ENCODE assay signal across 15 mouse cellular contexts in genomic region chr4:82915576-82915975, GRCm38 (mm10). TPM values are rescaled to one million over a fixed set of nuclear protein-coding genes. Genes with fewer than 3 reads are reported as not detected.
DNase-seq lines count a peak whose midpoint lies in the region; ATAC-seq and TF ChIP-seq lines count a peak whose summit lies in the region.
"Had no signal": no experiment of that assay in that cellular context is flagged by ENCODE, and none has a peak within 500 bp of the region (broad histone marks: within the 10 kb centered on the region; RNA-seq: fewer than 3 reads in every experiment).

No protein-coding gene starts in this region.

- no peak for ATAC-seq in forebrain, embryonic 11.5 days (replicated peaks; ENCODE audit: low FRiP score)
- no peak for ATAC-seq in hindbrain, embryonic 11.5 days (ENCODE audit: low FRiP score)
- no peak for ATAC-seq in intestine, embryonic 15.5 days

- WGBS in forebrain, embryonic 11.5 days = 66% methylated on average over 7 of the region's 7 CpGs
- 66% methylated on average over 7 of the region's 7 CpGs for WGBS in hindbrain, embryonic 11.5 days
- 44% methylated on average over 7 of the region's 7 CpGs for WGBS in intestine, embryonic 15.5 days

- H3K4me2 ChIP-seq in forebrain, embryonic 11.5 days (ENCODE audit: low read depth, low read length, severe bottlenecking) = no peak overlapping the region
- no peak overlapping the region for H3K4me2 ChIP-seq in hindbrain, embryonic 11.5 days (replicated peaks; ENCODE audit: low read depth, low read length)
- H3K4me2 ChIP-seq in intestine, embryonic 15.5 days (replicated peaks) = no peak overlapping the region

- DNase-seq in gastrocnemius, adult 2 months = no peak
- no peak for DNase-seq in gastrocnemius, adult 18-20 months (ENCODE audit: low spot score)
- no peak for DNase-seq in forebrain, embryonic 11.5 days (ENCODE audit: low spot score)
- no peak for DNase-seq in hindbrain, embryonic 11.5 days (ENCODE audit: low spot score)
- DNase-seq in lung, postnatal 36 days = peak; percentile 62
- no peak for DNase-seq in frontal cortex, adult 2 months (ENCODE audit: extremely low spot score in 1 of 2, low spot score in 1 of 2)
- no peak for DNase-seq in frontal cortex, postnatal 36 days (ENCODE audit: low spot score in 2 of 2)
- DNase-seq: liver; thymus, postnatal 36 days had no signal

- H3K4me3 ChIP-seq in gastrocnemius, adult 2 months = peak overlapping the region; percentile 64
- H3K4me3 ChIP-seq in forebrain, embryonic 11.5 days (ENCODE audit: low read depth, low read length) = no peak overlapping the region
- H3K4me3 ChIP-seq in hindbrain, embryonic 11.5 days (ENCODE audit: low read depth, low read length) = no peak overlapping the region
- H3K4me3 ChIP-seq in intestine, embryonic 15.5 days (replicated peaks) = no peak overlapping the region

- no peaks in the 10 kb centered on the region for H3K27me3 ChIP-seq in forebrain, embryonic 11.5 days (ENCODE audit: control insufficient read depth, insufficient read depth, low read length)
- no peaks in the 10 kb centered on the region for H3K27me3 ChIP-seq in hindbrain, embryonic 11.5 days (ENCODE audit: control insufficient read depth, insufficient read depth, low read length)
- H3K27me3 ChIP-seq in intestine, embryonic 15.5 days (replicated peaks) = no peaks in the 10 kb centered on the region

- H3K36me3 ChIP-seq in forebrain, embryonic 11.5 days (ENCODE audit: control insufficient read depth, insufficient read depth, low read length) = no peaks in the 10 kb centered on the region
- H3K36me3 ChIP-seq in hindbrain, embryonic 11.5 days (ENCODE audit: control insufficient read depth, insufficient read depth, low read length) = no peaks in the 10 kb centered on the region
- H3K36me3 ChIP-seq in intestine, embryonic 15.5 days = no peaks in the 10 kb centered on the region

- no peak for TF ChIP-seq CTCF in gastrocnemius, adult 2 months (IDR thresholded peaks at IDR 0.05)

- no peak overlapping the region for H3K9ac ChIP-seq in forebrain, embryonic 11.5 days (ENCODE audit: low read length)
- H3K9ac ChIP-seq in hindbrain, embryonic 11.5 days (ENCODE audit: low read depth, low read length) = no peak overlapping the region
- H3K9ac ChIP-seq in intestine, embryonic 15.5 days = no peak overlapping the region

- no peaks in the 10 kb centered on the region for H3K9me3 ChIP-seq in forebrain, embryonic 11.5 days (ENCODE audit: control insufficient read depth, low read length)
- H3K9me3 ChIP-seq in hindbrain, embryonic 11.5 days (ENCODE audit: control insufficient read depth, low read length) = no peaks in the 10 kb centered on the region
- no peaks in the 10 kb centered on the region for H3K9me3 ChIP-seq in intestine, embryonic 15.5 days

- peaks cover 16% of the 10 kb centered on the region; the same call in 1 of the 2 replicates for H3K4me1 ChIP-seq in forebrain, embryonic 11.5 days (replicated peaks; ENCODE audit: control insufficient read depth, insufficient read depth, low read length)
- H3K4me1 ChIP-seq in hindbrain, embryonic 11.5 days (replicated peaks; ENCODE audit: control insufficient read depth, insufficient read depth, low read length) = 0 out of 2 replicates have a peak, but pooled peaks cover 3% of the 10 kb centered on the region
- no peaks in the 10 kb centered on the region for H3K4me1 ChIP-seq in intestine, embryonic 15.5 days (replicated peaks)

- H3K27ac ChIP-seq in gastrocnemius, adult 2 months = 0 out of 2 replicates have a peak overlapping the region, but pooled peaks have one; percentile 24
- peak overlapping the region; percentile 74; the same call in 1 of the 2 replicates for H3K27ac ChIP-seq in forebrain, embryonic 11.5 days (ENCODE audit: low read depth, low read length)
- H3K27ac ChIP-seq in hindbrain, embryonic 11.5 days (ENCODE audit: low read depth, low read length) = peak overlapping the region; percentile 49; the same call in 1 of the 2 replicates
- no peak overlapping the region for H3K27ac ChIP-seq in intestine, embryonic 15.5 days

- intact Hi-C loops in gastrocnemius, adult 2 months (cut with DNase I) = no loop called here

RNA-seq across cellular contexts. Expression of gene Cer1, which starts 30.6 kb away (rescaled TPM):
- not detected for total RNA-seq in gastrocnemius, adult 2 months (2021)
- total RNA-seq in gastrocnemius, adult 18-20 months (2021) = not detected
- not detected in 2 replicates for polyA plus RNA-seq in forebrain, embryonic 11.5 days (2014; fragmentation: Nextera tagmentation; extraction: Ambion mirVana)
- polyA plus RNA-seq in hindbrain, embryonic 11.5 days (2014; fragmentation: Nextera tagmentation; extraction: Ambion mirVana) = 0.25 and 0.28 TPM in 2 replicates
- 0.04 TPM in 1 of 2 replicates, not detected in the other for polyA plus RNA-seq in frontal cortex, adult 2 months (2012; rRNA removed)
- polyA plus RNA-seq in intestine, embryonic 15.5 days (2015; fragmentation: Nextera tagmentation; extraction: Ambion mirVana) = 0.21 TPM in 1 of 2 replicates, not detected in the other
- total RNA-seq: adrenal gland, adult 18-20 months; gastrocnemius, postnatal 10 days; layer of hippocampus, postnatal 36 days; MEL had no signal
- polyA plus RNA-seq: kidney, embryonic 14.5 days had no signal

RNA-seq across cellular contexts. Expression of gene Zdhhc21, which starts 55.8 kb away (rescaled TPM):
- total RNA-seq in gastrocnemius, adult 2 months (2021) = 10 to 100 TPM; 10.9 to 13.9 TPM
- 10 to 100 TPM; 10.7 to 11.1 TPM for total RNA-seq in gastrocnemius, adult 18-20 months (2021)
- polyA plus RNA-seq in forebrain, embryonic 11.5 days (2014; fragmentation: Nextera tagmentation; extraction: Ambion mirVana) = 14.2 and 15.6 TPM in 2 replicates
- polyA plus RNA-seq in hindbrain, embryonic 11.5 days (2014; fragmentation: Nextera tagmentation; extraction: Ambion mirVana) = 12.7 and 16.9 TPM in 2 replicates
- 15.6 and 16.7 TPM in 2 replicates for polyA plus RNA-seq in frontal cortex, adult 2 months (2012; rRNA removed)
- polyA plus RNA-seq in intestine, embryonic 15.5 days (2015; fragmentation: Nextera tagmentation; extraction: Ambion mirVana) = 15.0 and 17.7 TPM in 2 replicates
